Mouse (Mus musculus) ES-Bruce4 (cell line): ENCODE measurements around the gene Ssc5d.

Experiments used
- CTCF ChIP-seq: IDR thresholded peaks from one replicate; pipeline ENCODE4 v1.8.1; 2011; ENCODE audit warnings: low read depth, low read length
- POLR2A ChIP-seq: IDR thresholded peaks from one replicate; pipeline ENCODE4 v1.8.1; 2011; ENCODE audit warnings: low read length; ENCODE audit not compliant: insufficient read depth

DNA sequence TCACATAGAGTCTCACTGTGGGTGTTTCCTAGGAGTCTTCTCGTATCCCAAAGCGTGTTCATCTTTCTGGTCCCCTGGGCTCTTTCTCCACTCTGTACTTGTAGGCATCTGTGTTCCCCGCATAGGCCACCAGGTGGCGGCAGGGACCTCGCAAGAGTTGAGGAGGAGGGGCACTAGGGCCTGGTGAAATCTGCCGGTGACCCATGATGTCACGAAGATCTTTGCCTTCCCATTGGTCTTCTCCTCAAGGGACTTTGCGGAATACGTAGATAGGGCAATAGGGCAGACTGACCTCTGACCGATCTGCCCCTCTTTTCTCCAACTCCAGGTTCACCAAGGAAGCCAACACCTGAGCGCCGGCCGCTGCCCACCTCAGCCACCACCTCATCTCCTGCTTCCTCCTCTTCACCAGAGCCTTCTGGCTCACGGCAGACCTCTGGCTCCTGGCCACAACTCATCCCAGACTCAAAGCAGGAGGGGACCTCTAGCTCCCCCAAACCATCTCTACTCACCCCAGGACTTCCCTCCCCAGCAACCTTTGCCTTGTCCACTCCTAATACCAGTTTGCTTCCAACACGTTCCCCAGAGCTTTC lies 17.7 kb downstream of the Ssc5d start:
- TF ChIP-seq POLR2A (no peak), CTCF (peak; percentile 93)
